Mouse (Mus musculus) hindbrain, postnatal 0 days (tissue): ENCODE data around the gene Mtfr1l. TPM values are rescaled to one million over a fixed set of nuclear protein-coding genes. Genes with fewer than 3 reads are reported as not detected.
A peak's percentile ranks its signal among the peaks of the same experiment; 100 is the strongest.

ENCODE experiments used
- ATAC-seq: fragments of 200-750 bp; cut with Nextera tagmentation; 2 replicates; pipeline ENCODE4 v1.8.0; 2017; ENCODE audit warnings: mild to moderate bottlenecking, moderate TSS enrichment, moderate library complexity
- DNase-seq: peaks from one replicate; pipeline ENCODE4 v3.0.0-alpha.2; 2015; ENCODE audit warnings: low spot score
- H3K27ac ChIP-seq: fragments of 300-500 bp; sonication (generic); 2 replicates; pipeline ENCODE4 v1.5.1; 2014; ENCODE audit warnings: mild to moderate bottlenecking
- H3K27me3 ChIP-seq: fragments of 300-500 bp; sonication (generic); 2 replicates; pipeline ENCODE4 v1.6.1; 2014; ENCODE audit warnings: low read length, mixed read lengths; ENCODE audit not compliant: insufficient read depth
- H3K36me3 ChIP-seq: fragments of 300-500 bp; sonication (generic); 2 replicates; pipeline ENCODE4 v1.6.1; 2014; ENCODE audit warnings: low read length, mixed read lengths; ENCODE audit not compliant: insufficient read depth
- H3K4me1 ChIP-seq: fragments of 300-500 bp; sonication (generic); 2 replicates; pipeline ENCODE4 v1.6.1; 2014; ENCODE audit warnings: antibody characterized with exemption, low read length, mixed read lengths; ENCODE audit not compliant: insufficient read depth
- H3K4me2 ChIP-seq: fragments of 300-500 bp; sonication (generic); 2 replicates; pipeline ENCODE4 v1.6.1; 2014; ENCODE audit warnings: low read depth, mild to moderate bottlenecking, low read length, moderate library complexity, mixed read lengths
- H3K4me3 ChIP-seq: fragments of 300-500 bp; sonication (generic); 2 replicates; pipeline ENCODE4 v1.5.1; 2014; ENCODE audit warnings: low read length
- H3K9ac ChIP-seq: fragments of 300-500 bp; sonication (generic); replicated peaks from 2 replicates; pipeline ENCODE4 v1.6.1; 2014; ENCODE audit warnings: mild to moderate bottlenecking, low read length, moderate library complexity, mixed read lengths
- H3K9me3 ChIP-seq: fragments of 300-500 bp; sonication (generic); 2 replicates; pipeline ENCODE4 v1.6.1; 2016; ENCODE audit warnings: low read length, mixed read lengths
- CTCF ChIP-seq: IDR thresholded peaks from 2 replicates; pipeline ENCODE4 v1.5.1; 2016; ENCODE audit warnings: antibody characterized with exemption, control low read depth, low read depth
- WGBS: fragments of 180-500 bp; shearing (Covaris S2); extraction: QIAGEN DNeasy Blood & Tissue Kit; methylation state at CpG from one replicate; pipeline ENCODE4 v1.1.7; 2014; 5-methylcytosine and 5-hydroxymethylcytosine counted together
- microRNA-seq, 2 experiments: library from miRNA; unstranded; fragments of <30 nt; microRNA quantifications; one replicate each; pipeline ENCODE4; 2016
- polyA plus RNA-seq: library from polyadenylated mRNA; unstranded; fragments of >200 nt; fragmentation: Nextera tagmentation; extraction: Ambion mirVana; gene quantifications from 2 replicates; pipeline ENCODE4 v1.2.1, GENCODE M21; 2015
- total RNA-seq: library from RNA; depleted of rRNA; stranded (reverse); fragments of >200 nt; gene quantifications from 2 replicates; pipeline ENCODE4 v1.2.3, GENCODE M21; 2014; rRNA removed

Gene Mtfr1l
- total and polyA plus RNA-seq, 2 experiments from 2014 or later: 133 to 182 TPM

DNA sequence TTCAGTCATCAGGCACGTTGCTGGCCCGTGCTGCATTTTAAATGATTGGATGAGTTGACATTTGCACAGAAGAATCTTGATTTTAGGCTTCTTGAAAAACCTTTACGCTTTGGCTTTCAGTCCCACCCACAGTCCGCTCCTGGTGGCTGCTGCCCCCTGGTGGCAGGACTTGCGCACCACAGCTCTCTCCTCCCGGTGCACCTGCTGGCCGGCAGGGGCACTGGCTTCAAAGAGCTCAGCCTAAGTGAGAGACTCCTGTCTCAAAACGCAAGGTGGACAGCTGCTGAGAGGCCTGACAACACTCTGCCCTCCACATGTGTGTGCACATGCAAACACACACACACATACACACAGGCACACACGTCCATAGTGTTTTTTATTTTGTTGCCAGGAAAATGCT is 57.2 kb downstream of the Mtfr1l start:
- Histone ChIP-seq H3K4me2 (no peak overlapping the region), H3K9ac (no peak overlapping the region), H3K27me3 (no peaks in the 10 kb centered on the region), H3K36me3 (peaks cover 27% of the 10 kb centered on the region), H3K4me1 (peaks cover 3% of the 10 kb centered on the region; the same call in 1 of the 2 replicates), H3K4me3 (no peak overlapping the region), H3K9me3 (no peaks in the 10 kb centered on the region), H3K27ac (peak overlapping the region; percentile 32; the same call in 1 of the 2 replicates)
- WGBS: 4% methylated on average over 9 of the region's 9 CpGs
- peak; percentile 100 for TF ChIP-seq CTCF
- peak; percentile 70 for ATAC-seq
- peak; percentile 91 for DNase-seq

DNA sequence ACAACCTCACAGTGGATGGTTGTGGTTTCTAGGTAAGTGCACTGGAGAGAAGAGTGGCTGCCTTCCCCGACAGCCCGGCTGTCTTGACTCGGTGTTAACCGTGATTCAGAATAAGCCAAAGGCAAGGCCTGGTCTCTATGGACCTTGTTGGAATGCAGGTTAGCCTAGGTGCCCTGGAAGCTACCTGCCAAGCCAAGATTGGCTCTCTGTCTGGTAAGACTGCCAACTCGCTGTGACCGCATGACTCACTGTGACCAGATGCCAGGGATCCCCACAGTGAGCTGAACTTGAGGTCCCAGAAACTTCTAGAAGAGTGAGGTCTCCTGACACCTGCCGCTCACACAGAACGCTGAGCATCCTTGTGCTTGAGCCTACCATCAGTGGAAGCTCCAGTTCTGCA is 58.3 kb downstream of the Mtfr1l start:
- H3K27ac ChIP-seq: peak overlapping the region; percentile 34; the same call in 1 of the 2 replicates
- H3K36me3 ChIP-seq: peaks cover 27% of the 10 kb centered on the region
- H3K4me2 ChIP-seq: no peak overlapping the region
- no peaks in the 10 kb centered on the region for H3K27me3 ChIP-seq
- ATAC-seq: no peak
- H3K9me3 ChIP-seq: no peaks in the 10 kb centered on the region
- no peak overlapping the region for H3K4me3 ChIP-seq
- DNase-seq: no peak
- TF ChIP-seq CTCF: no peak
- peaks cover 3% of the 10 kb centered on the region; the same call in 1 of the 2 replicates for H3K4me1 ChIP-seq
- H3K9ac ChIP-seq: no peak overlapping the region
- WGBS: 76% methylated on average over 8 of the region's 8 CpGs

Small RNA genes lying within 50 kb of the gene (microRNA-seq; reads per million reads assigned to microRNA genes)
- 0 reads per million in 2 experiments for gene Mir6403

Other genes starting within 250 kb of the Mtfr1l start
- gene Pdik1l, start 247.5 kb downstream of the Mtfr1l start, total RNA-seq: 25.5 and 35.2 TPM in 2 replicates
- gene Pdik1l, start 247.5 kb downstream of the Mtfr1l start, polyA plus RNA-seq: 23.3 and 24.8 TPM in 2 replicates
- gene Trim63, start 220.3 kb downstream of the Mtfr1l start, total RNA-seq: 0.32 and 1.5 TPM in 2 replicates
- gene Trim63, start 220.3 kb downstream of the Mtfr1l start, polyA plus RNA-seq: 0.84 and 1.1 TPM in 2 replicates
- gene Slc30a2, start 192.2 kb downstream of the Mtfr1l start, total RNA-seq: 0.43 TPM in 1 of 2 replicates, not detected in the other
- 0.09 and 0.18 TPM in 2 replicates for gene Slc30a2, start 192.2 kb downstream of the Mtfr1l start, polyA plus RNA-seq
- gene Extl1, start 151.5 kb downstream of the Mtfr1l start, total RNA-seq: 0.54 and 1.8 TPM in 2 replicates
- 0.39 and 0.66 TPM in 2 replicates for gene Extl1, start 151.5 kb downstream of the Mtfr1l start, polyA plus RNA-seq
- gene Pafah2, start 139.1 kb downstream of the Mtfr1l start, total RNA-seq: 12.1 and 17.9 TPM in 2 replicates
- gene Pafah2, start 139.1 kb downstream of the Mtfr1l start, polyA plus RNA-seq: 5.3 and 6.7 TPM in 2 replicates
- 667 and 752 TPM in 2 replicates for gene Stmn1, start 67.1 kb downstream of the Mtfr1l start, total RNA-seq
- 4,115 and 4,307 TPM in 2 replicates for gene Stmn1, start 67.1 kb downstream of the Mtfr1l start, polyA plus RNA-seq
- gene Paqr7, start 38.7 kb downstream of the Mtfr1l start, total RNA-seq: 121 and 142 TPM in 2 replicates
- gene Paqr7, start 38.7 kb downstream of the Mtfr1l start, polyA plus RNA-seq: 41.1 and 43.5 TPM in 2 replicates
- 2.2 and 2.7 TPM in 2 replicates for gene Aunip, start 24.4 kb downstream of the Mtfr1l start, total RNA-seq
- 2.2 and 2.6 TPM in 2 replicates for gene Aunip, start 24.4 kb downstream of the Mtfr1l start, polyA plus RNA-seq
- gene Selenon, start 16.8 kb upstream of the Mtfr1l start, total RNA-seq: 30.4 and 32.7 TPM in 2 replicates
- 10.0 and 11.3 TPM in 2 replicates for gene Selenon, start 16.8 kb upstream of the Mtfr1l start, polyA plus RNA-seq
- gene Man1c1, start 168.9 kb upstream of the Mtfr1l start, total RNA-seq: 36.1 and 40.5 TPM in 2 replicates
- gene Man1c1, start 168.9 kb upstream of the Mtfr1l start, polyA plus RNA-seq: 5.8 and 7.1 TPM in 2 replicates
- gene Ldlrap1, start 232.6 kb upstream of the Mtfr1l start, total RNA-seq: 2.6 and 3.1 TPM in 2 replicates
- 2.7 and 2.9 TPM in 2 replicates for gene Ldlrap1, start 232.6 kb upstream of the Mtfr1l start, polyA plus RNA-seq